20 mouse cellular contexts compared by ENCODE assay signal in genomic region chr14:103792726-103793125, GRCm38 (mm10). TPM values are rescaled to one million over a fixed set of nuclear protein-coding genes. Genes with fewer than 3 reads are reported as not detected.
DNase-seq lines count a peak whose midpoint lies in the region; ATAC-seq and TF ChIP-seq lines count a peak whose summit lies in the region.
"Had no signal": no experiment of that assay in that cellular context is flagged by ENCODE, and none has a peak within 500 bp of the region (broad histone marks: within the 10 kb centered on the region; RNA-seq: fewer than 3 reads in every experiment).

No protein-coding gene starts in this region.

- 0 out of 2 replicates have a peak, but pooled peaks have one; percentile 34 for ATAC-seq in midbrain, embryonic 13.5 days
- no peak for ATAC-seq in CD4-positive, CD25-positive, alpha-beta regulatory T cell, adult 4 months
- ATAC-seq: forebrain, postnatal 0 days; liver, postnatal 0 days; Patski had no signal

- H3K4me2 ChIP-seq in midbrain, embryonic 13.5 days (replicated peaks) = no peak overlapping the region
- H3K4me2 ChIP-seq: hindbrain, embryonic 15.5 days had no signal

- intact Hi-C loops in heart, adult 2 months (cut with DNase I) = no loop called here
- intact Hi-C loops in left cerebral cortex, postnatal 4 days (cut with DNase I) = no loop called here
- intact Hi-C loops in left cerebral cortex, postnatal 36 days (cut with DNase I) = no loop called here

- H3K4me3 ChIP-seq in heart, embryonic 10.5 days = no peak overlapping the region
- H3K4me3 ChIP-seq in heart, adult 2 months = no peak overlapping the region
- no peak overlapping the region for H3K4me3 ChIP-seq in midbrain, embryonic 13.5 days (replicated peaks)
- H3K4me3 ChIP-seq: hindbrain, embryonic 15.5 days; megakaryocyte, embryonic 14.5 days had no signal

- no peak for TF ChIP-seq POLR2A in heart, adult 2 months (IDR thresholded peaks at IDR 0.05; ENCODE audit: insufficient read depth, low read depth, low read length)
- no peak for TF ChIP-seq POLR2A in brain, embryonic 14.5 days (IDR thresholded peaks at IDR 0.05; ENCODE audit: borderline replicate concordance, extremely low read depth, insufficient read depth, insufficient read length, poor library complexity, severe bottlenecking)

- DNase-seq in heart, embryonic 10.5 days (ENCODE audit: low spot score) = no peak
- DNase-seq in heart, adult 2 months = no peak
- peak; percentile 15 for DNase-seq in left cerebral cortex, postnatal 4 days
- DNase-seq in left cerebral cortex, postnatal 36 days (ENCODE audit: low spot score in 2 of 2) = no peak
- peak; percentile 50 for DNase-seq in brain, embryonic 14.5 days (ENCODE audit: low read depth)
- DNase-seq: adrenal gland, postnatal 25 days; B cell, adult 2 months; cerebellum, adult 8-10 months; forebrain, postnatal 0 days; kidney, adult 2 months; kidney, postnatal 36 days; liver; liver, postnatal 0 days; lung, postnatal 14 days; right cerebral cortex, postnatal 4 days had no signal

- no peaks in the 10 kb centered on the region for H3K79me2 ChIP-seq in heart, adult 2 months (replicated peaks; ENCODE audit: control insufficient read depth, insufficient read depth, low read length)

- no peak for TF ChIP-seq CTCF in heart, adult 2 months (IDR thresholded peaks at IDR 0.05)
- no peak for TF ChIP-seq CTCF in brain, embryonic 14.5 days (IDR thresholded peaks at IDR 0.05; ENCODE audit: borderline replicate concordance, extremely low read depth, insufficient read depth, insufficient read length)

- no peaks in the 10 kb centered on the region for H3K36me3 ChIP-seq in heart, embryonic 10.5 days
- H3K36me3 ChIP-seq in heart, adult 2 months (ENCODE audit: control insufficient read depth, insufficient read depth, low read length) = no peaks in the 10 kb centered on the region
- no peaks in the 10 kb centered on the region for H3K36me3 ChIP-seq in midbrain, embryonic 13.5 days
- H3K36me3 ChIP-seq: hindbrain, embryonic 15.5 days had no signal

- no peak overlapping the region for H3K9ac ChIP-seq in heart, adult 2 months (ENCODE audit: low read depth, low read length)
- H3K9ac ChIP-seq in midbrain, embryonic 13.5 days (replicated peaks) = no peak overlapping the region
- H3K9ac ChIP-seq: forebrain, postnatal 0 days; hindbrain, embryonic 15.5 days; liver, postnatal 0 days had no signal

- 17% methylated on average over 1 of the region's 1 CpGs for WGBS in heart, embryonic 10.5 days
- WGBS in heart, adult 2 months = 31% methylated on average over 1 of the region's 1 CpGs
- 30% methylated on average over 1 of the region's 1 CpGs for WGBS in midbrain, embryonic 13.5 days

- H3K4me1 ChIP-seq in heart, embryonic 10.5 days = peaks cover 4% of the 10 kb centered on the region; the same call in 1 of the 2 replicates
- H3K4me1 ChIP-seq in heart, adult 2 months (ENCODE audit: control insufficient read depth, insufficient read depth, low read length) = no peaks in the 10 kb centered on the region
- H3K4me1 ChIP-seq in midbrain, embryonic 13.5 days (replicated peaks) = peaks cover 9% of the 10 kb centered on the region; the same call in 1 of the 2 replicates
- H3K4me1 ChIP-seq: megakaryocyte, embryonic 14.5 days had no signal

- H3K27me3 ChIP-seq in heart, embryonic 10.5 days (ENCODE audit: insufficient read depth, poor library complexity, severe bottlenecking) = no peaks in the 10 kb centered on the region
- H3K27me3 ChIP-seq in heart, adult 2 months (ENCODE audit: control insufficient read depth, insufficient read depth, low read length) = no peaks in the 10 kb centered on the region
- H3K27me3 ChIP-seq in midbrain, embryonic 13.5 days = no peaks in the 10 kb centered on the region
- H3K27me3 ChIP-seq: hindbrain, embryonic 15.5 days; megakaryocyte, embryonic 14.5 days had no signal

- H3K9me3 ChIP-seq in heart, embryonic 10.5 days = no peaks in the 10 kb centered on the region
- peaks cover 3% of the 10 kb centered on the region; the same call in 1 of the 2 replicates for H3K9me3 ChIP-seq in midbrain, embryonic 13.5 days
- H3K9me3 ChIP-seq: hindbrain, embryonic 15.5 days; megakaryocyte, embryonic 14.5 days had no signal

- TF ChIP-seq EP300 in heart, adult 2 months (IDR thresholded peaks at IDR 0.05; ENCODE audit: insufficient read depth, low read depth, low read length) = no peak

- H3K27ac ChIP-seq in heart, embryonic 10.5 days = 0 out of 2 replicates have a peak overlapping the region, but pooled peaks have one; percentile 22
- no peak overlapping the region for H3K27ac ChIP-seq in heart, adult 2 months
- no peak overlapping the region for H3K27ac ChIP-seq in midbrain, embryonic 13.5 days
- H3K27ac ChIP-seq: hindbrain, embryonic 15.5 days had no signal

RNA-seq across cellular contexts. Expression of gene Ednrb, which starts 51.5 kb away (rescaled TPM):
- polyA plus RNA-seq in heart, embryonic 10.5 days (2016; fragmentation: Nextera tagmentation; extraction: Ambion mirVana) = 47.6 and 80.3 TPM in 2 replicates
- total RNA-seq in heart, adult 2 months (2021) = 10 to 100 TPM; 16.3 to 18.6 TPM
- 8.0 and 9.2 TPM in 2 replicates for polyA plus RNA-seq in heart, adult 2 months (2012; rRNA removed)
- 10 to 100 TPM; 80.9 to 85.0 TPM for total RNA-seq in left cerebral cortex, postnatal 4 days (2021)
- 10 to 100 TPM; 34.2 to 35.2 TPM for total RNA-seq in left cerebral cortex, postnatal 36 days (2021)
- 25.7 and 50.2 TPM in 2 replicates for polyA plus RNA-seq in brain, embryonic 14.5 days (2012; rRNA removed)
- polyA plus RNA-seq in midbrain, embryonic 13.5 days (2015; fragmentation: Nextera tagmentation; extraction: Ambion mirVana) = 86.9 and 105 TPM in 2 replicates
- under 1 TPM in 1 of 2 experiments, not detected in 1; 0.20 TPM for polyA plus RNA-seq in CD4-positive, CD25-positive, alpha-beta regulatory T cell, adult 4 months (2017; shearing (Covaris generic))

Comparison
In these comparisons a context has a peak if more than half of its experiments do, and no peak if none do; other contexts are left out.
1. DNase-seq: peak in left cerebral cortex, postnatal 4 days (single experiment) and brain, embryonic 14.5 days (single experiment); none in heart, embryonic 10.5 days (single experiment), heart, adult 2 months (0 of 2) and left cerebral cortex, postnatal 36 days (0 of 2).